Mouse (Mus musculus): Measurements from ENCODE around the gene Mt1. TPM values are rescaled to one million over a fixed set of nuclear protein-coding genes. Genes with fewer than 3 reads are reported as not detected.

Gene Mt1
- polyA plus RNA-seq, 1 experiment from 2014 or later: 91.0 TPM

- H3K36me3 ChIP-seq (ENCODE audit: poor library complexity, severe bottlenecking): no peaks in the 10 kb centered on the region
- peak within 1 kb of the TSS; percentile 87 for H3K4me3 ChIP-seq
- peak; percentile 98 for ATAC-seq
- peak within 1 kb of the TSS; percentile 86 for H3K9ac ChIP-seq
- WGBS: under 1% methylated on average over 58 of the region's 68 CpGs
- no peaks in the 10 kb centered on the region for H3K9me3 ChIP-seq (replicated peaks)
- H3K4me1 ChIP-seq: peaks cover 29% of the 10 kb centered on the region
- peak within 1 kb of the TSS; percentile 92 for H3K4me2 ChIP-seq
- H3K27ac ChIP-seq: peak within 1 kb of the TSS; percentile 48; the same call in 1 of the 2 replicates
- no peaks in the 10 kb centered on the region for H3K27me3 ChIP-seq
Observed at GRCm38 (mm10) chr8:94214252-94215173, 35.6 kb downstream of the Mt1 start, which contains the start of gene Nup93. TSS of gene Nup93 (plus strand) at chr8:94214564.

- Histone ChIP-seq H3K36me3 (ENCODE audit: poor library complexity, severe bottlenecking) (peaks cover 28% of the 10 kb centered on the region), H3K4me3 (no peak overlapping the region), H3K27ac (no peak overlapping the region), H3K9me3 (replicated peaks) (no peaks in the 10 kb centered on the region), H3K27me3 (no peaks in the 10 kb centered on the region), H3K9ac (no peak overlapping the region), H3K4me1 (no peaks in the 10 kb centered on the region), H3K4me2 (no peak overlapping the region)
- ATAC-seq: no peak
- WGBS: 91% methylated on average over 7 of the region's 7 CpGs
Observed at GRCm38 (mm10) chr8:94227381-94227939, 48.6 kb downstream of the Mt1 start.

Other genes with a start within 250 kb of the Mt1 start
- gene Amfr, start 166.2 kb upstream of the Mt1 start, polyA plus RNA-seq (2015; fragmentation: Nextera tagmentation; extraction: Ambion mirVana): 50.8 TPM in 2 replicates
- gene Nudt21, start 142.1 kb upstream of the Mt1 start, polyA plus RNA-seq (2015; fragmentation: Nextera tagmentation; extraction: Ambion mirVana): 175 and 190 TPM in 2 replicates
- 13.3 and 14.3 TPM in 2 replicates for gene Ogfod1, start 141.9 kb upstream of the Mt1 start, polyA plus RNA-seq (2015; fragmentation: Nextera tagmentation; extraction: Ambion mirVana)
- 16.9 and 23.7 TPM in 2 replicates for gene Bbs2, start 80.2 kb upstream of the Mt1 start, polyA plus RNA-seq (2015; fragmentation: Nextera tagmentation; extraction: Ambion mirVana)
- gene Mt4, start 41.9 kb upstream of the Mt1 start, polyA plus RNA-seq (2015; fragmentation: Nextera tagmentation; extraction: Ambion mirVana): not detected in 2 replicates
- gene Mt3, start 26.5 kb upstream of the Mt1 start, polyA plus RNA-seq (2015; fragmentation: Nextera tagmentation; extraction: Ambion mirVana): 188 and 208 TPM in 2 replicates
- gene Mt2, start 6.4 kb upstream of the Mt1 start, polyA plus RNA-seq (2015; fragmentation: Nextera tagmentation; extraction: Ambion mirVana): 41.0 and 48.0 TPM in 2 replicates
- gene Nup93, start 35.5 kb downstream of the Mt1 start, polyA plus RNA-seq (2015; fragmentation: Nextera tagmentation; extraction: Ambion mirVana): 83.6 and 98.8 TPM in 2 replicates
- gene Slc12a3, start 150.1 kb downstream of the Mt1 start, polyA plus RNA-seq (2015; fragmentation: Nextera tagmentation; extraction: Ambion mirVana): not detected in 2 replicates
- 50.9 and 53.9 TPM in 2 replicates for gene Herpud1, start 207.4 kb downstream of the Mt1 start, polyA plus RNA-seq (2015; fragmentation: Nextera tagmentation; extraction: Ambion mirVana)